Mouse (Mus musculus) midbrain, embryonic 13.5 days (tissue): ENCODE measurements around the gene Krt87. TPM values are rescaled to one million over a fixed set of nuclear protein-coding genes. Genes with fewer than 3 reads are reported as not detected.

Experiments
- ATAC-seq: fragments of 200-750 bp; cut with Nextera tagmentation; 2 replicates; pipeline ENCODE4 v1.8.0; 2017; ENCODE audit warnings: mild to moderate bottlenecking, moderate TSS enrichment, moderate library complexity
- H3K27ac ChIP-seq: fragments of 300-500 bp; sonication (generic); 2 replicates; pipeline ENCODE4 v1.5.1; 2015; ENCODE audit warnings: inconsistent platforms, mild to moderate bottlenecking, moderate library complexity
- H3K27me3 ChIP-seq: fragments of 300-500 bp; sonication (generic); 2 replicates; pipeline ENCODE4 v1.6.1; 2015; ENCODE audit warnings: mild to moderate bottlenecking, inconsistent platforms
- H3K36me3 ChIP-seq: fragments of 300-500 bp; sonication (generic); 2 replicates; pipeline ENCODE4 v1.6.1; 2015; ENCODE audit warnings: mild to moderate bottlenecking, inconsistent platforms
- H3K4me1 ChIP-seq: fragments of 300-500 bp; sonication (generic); replicated peaks from 2 replicates; pipeline ENCODE4 v1.6.1; 2015; ENCODE audit warnings: inconsistent platforms
- H3K4me2 ChIP-seq: fragments of 300-500 bp; sonication (generic); replicated peaks from 2 replicates; pipeline ENCODE4 v1.6.1; 2015; ENCODE audit warnings: moderate library complexity, mild to moderate bottlenecking, inconsistent platforms
- H3K4me3 ChIP-seq: fragments of 300-500 bp; sonication (generic); replicated peaks from 2 replicates; pipeline ENCODE4 v1.5.1; 2015; ENCODE audit warnings: mild to moderate bottlenecking, inconsistent platforms
- H3K9ac ChIP-seq: fragments of 300-500 bp; sonication (generic); replicated peaks from 2 replicates; pipeline ENCODE4 v1.6.1; 2015; ENCODE audit warnings: mild to moderate bottlenecking, inconsistent platforms
- H3K9me3 ChIP-seq: fragments of 300-500 bp; sonication (generic); 2 replicates; pipeline ENCODE4 v1.6.1; 2016; ENCODE audit warnings: mild to moderate bottlenecking, inconsistent platforms
- WGBS: fragments of 180-500 bp; shearing (Covaris S2); methylation state at CpG from one replicate; pipeline ENCODE4 v1.1.7; 2015; 5-methylcytosine and 5-hydroxymethylcytosine counted together
- polyA plus RNA-seq: library from polyadenylated mRNA; unstranded; fragments of >200 nt; fragmentation: Nextera tagmentation; extraction: Ambion mirVana; gene quantifications from 2 replicates; pipeline ENCODE4 v1.2.1, GENCODE M21; 2015

The Krt87 gene
- polyA plus RNA-seq, 1 experiment from 2014 or later = 0.17 TPM

DNA sequence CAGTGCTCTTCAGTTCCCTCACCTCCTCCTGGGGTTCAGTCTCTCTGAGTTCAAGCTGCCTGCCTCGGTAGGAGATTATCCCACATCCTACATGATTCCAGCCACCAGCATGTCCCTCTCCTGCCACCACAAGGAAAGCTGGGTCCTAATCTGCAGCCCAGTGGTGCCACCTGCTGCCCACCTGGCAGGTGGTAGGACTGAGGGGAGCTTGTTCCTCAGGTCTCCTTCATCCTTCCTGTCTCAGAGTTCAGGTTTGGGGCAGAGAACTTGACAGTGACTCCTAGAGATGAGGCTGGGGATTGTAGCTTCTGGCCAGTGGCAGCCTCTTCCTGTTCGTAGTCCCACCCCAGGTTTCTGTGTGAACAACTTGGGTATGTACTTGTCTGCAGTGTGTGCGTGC is 51.4 kb downstream of the Krt87 start:
- no peaks in the 10 kb centered on the region for H3K9me3 ChIP-seq
- H3K27ac ChIP-seq = no peak overlapping the region
- no peaks in the 10 kb centered on the region for H3K4me1 ChIP-seq
- WGBS = 63% methylated on average over 3 of the region's 3 CpGs
- H3K4me3 ChIP-seq = no peak overlapping the region
- no peak overlapping the region for H3K4me2 ChIP-seq
- ATAC-seq = no peak
- no peaks in the 10 kb centered on the region for H3K36me3 ChIP-seq
- no peak overlapping the region for H3K9ac ChIP-seq
- no peaks in the 10 kb centered on the region for H3K27me3 ChIP-seq

DNA sequence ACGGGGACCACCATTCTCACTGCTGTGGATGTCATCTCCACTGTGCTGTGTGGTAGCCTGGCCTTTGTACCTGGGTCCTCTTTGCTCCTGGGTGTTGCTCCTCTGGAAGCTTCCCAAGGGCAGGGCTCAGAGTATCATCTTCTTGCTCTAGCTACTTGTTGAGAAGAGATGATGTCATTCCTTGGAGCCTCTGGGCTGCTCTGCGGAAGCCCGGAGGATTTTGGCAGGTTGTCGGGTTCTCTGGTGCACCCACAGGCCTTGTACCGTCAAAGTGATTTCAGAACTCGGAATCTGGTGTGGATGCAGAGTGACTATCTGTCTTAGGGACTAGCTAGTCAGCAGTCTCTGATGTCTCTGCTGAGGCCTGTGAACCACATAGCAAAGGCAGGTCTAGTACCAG is 53.5 kb downstream of the Krt87 start:
- WGBS = 86% methylated on average over 6 of the region's 6 CpGs
- Histone ChIP-seq H3K9me3 (no peaks in the 10 kb centered on the region), H3K4me2 (no peak overlapping the region), H3K4me3 (no peak overlapping the region), H3K27ac (no peak overlapping the region), H3K4me1 (0 out of 2 replicates have a peak, but pooled peaks cover 2% of the 10 kb centered on the region), H3K36me3 (no peaks in the 10 kb centered on the region), H3K9ac (no peak overlapping the region), H3K27me3 (no peaks in the 10 kb centered on the region)
- ATAC-seq = no peak

DNA sequence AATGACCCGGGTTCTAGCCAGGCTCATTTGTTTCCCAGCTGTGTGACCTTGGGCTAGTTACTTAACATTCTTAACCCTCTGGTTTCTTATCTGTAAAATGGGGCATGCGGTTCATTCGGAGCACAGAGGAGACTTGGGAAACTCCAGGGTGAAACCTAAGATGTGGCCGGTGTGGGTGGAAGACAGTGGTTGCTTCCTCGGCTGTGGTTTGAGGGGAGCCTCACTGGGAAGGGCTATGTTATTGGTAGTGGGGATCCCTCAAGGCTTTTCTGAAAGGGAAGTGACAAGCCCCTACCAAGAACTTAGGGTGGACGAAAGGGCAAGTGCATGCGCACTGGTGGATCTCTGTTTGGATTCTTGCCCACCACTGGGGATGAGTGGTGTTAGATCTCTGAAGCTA is 54.0 kb downstream of the Krt87 start:
- Histone ChIP-seq H3K36me3 (no peaks in the 10 kb centered on the region), H3K4me1 (0 out of 2 replicates have a peak, but pooled peaks cover 2% of the 10 kb centered on the region), H3K9ac (no peak overlapping the region), H3K9me3 (no peaks in the 10 kb centered on the region), H3K27ac (no peak overlapping the region), H3K4me3 (no peak overlapping the region), H3K4me2 (no peak overlapping the region), H3K27me3 (no peaks in the 10 kb centered on the region)
- no peak for ATAC-seq
- 87% methylated on average over 7 of the region's 7 CpGs for WGBS

DNA sequence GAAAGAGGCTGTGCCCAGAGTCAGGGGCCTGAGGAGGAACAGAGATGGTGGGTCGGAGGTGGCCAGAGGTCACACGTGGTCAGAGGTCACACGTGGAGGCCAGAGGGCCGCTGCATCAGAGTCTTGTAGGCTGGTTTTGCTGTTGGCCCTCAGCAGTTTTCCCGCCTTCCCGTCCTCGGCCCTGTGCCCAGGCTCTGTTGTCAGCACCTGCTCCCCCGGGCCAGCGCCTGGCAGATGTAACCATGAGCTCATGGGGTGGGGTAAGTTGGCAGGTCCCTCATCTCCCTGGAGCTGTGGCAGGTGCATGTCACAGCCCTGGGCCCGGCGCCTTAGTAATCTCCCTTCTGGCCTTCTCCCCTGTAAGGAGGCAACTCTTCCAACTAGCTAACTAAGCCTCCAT is 55.8 kb downstream of the Krt87 start:
- Histone ChIP-seq H3K4me2 (no peak overlapping the region), H3K27me3 (no peaks in the 10 kb centered on the region), H3K4me1 (0 out of 2 replicates have a peak, but pooled peaks cover 2% of the 10 kb centered on the region), H3K27ac (no peak overlapping the region), H3K36me3 (no peaks in the 10 kb centered on the region), H3K9me3 (no peaks in the 10 kb centered on the region), H3K9ac (no peak overlapping the region), H3K4me3 (no peak overlapping the region)
- 81% methylated on average over 11 of the region's 11 CpGs for WGBS
- ATAC-seq = no peak

DNA sequence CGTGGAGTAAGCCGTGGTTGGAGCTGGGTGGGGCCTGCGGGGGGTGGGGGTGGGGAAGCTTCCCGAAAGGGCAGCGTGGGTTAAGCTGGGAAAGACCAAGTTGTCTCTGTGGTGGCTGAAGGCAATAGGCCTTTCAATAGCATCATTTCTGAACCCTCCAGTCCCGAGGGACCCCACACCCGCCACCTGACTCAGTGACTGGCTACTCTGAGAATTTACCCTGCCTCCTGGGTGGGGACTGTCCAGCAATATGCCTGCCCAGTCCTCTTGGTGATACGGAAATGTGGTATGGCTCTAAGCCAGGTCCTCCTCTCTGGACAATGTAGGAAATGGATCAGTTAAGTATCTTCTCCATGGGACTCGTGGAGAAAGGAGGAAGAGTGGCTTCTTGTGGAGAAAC is 56.8 kb downstream of the Krt87 start:
- H3K27ac ChIP-seq = no peak overlapping the region
- no peaks in the 10 kb centered on the region for H3K36me3 ChIP-seq
- no peak overlapping the region for H3K4me2 ChIP-seq
- ATAC-seq = no peak
- H3K9me3 ChIP-seq = no peaks in the 10 kb centered on the region
- 61% methylated on average over 9 of the region's 9 CpGs for WGBS
- no peak overlapping the region for H3K9ac ChIP-seq
- H3K4me3 ChIP-seq = no peak overlapping the region
- 0 out of 2 replicates have a peak, but pooled peaks cover 2% of the 10 kb centered on the region for H3K4me1 ChIP-seq
- no peaks in the 10 kb centered on the region for H3K27me3 ChIP-seq

Other genes starting within 250 kb of the Krt87 start
- 1.7 and 2.4 TPM in 2 replicates for gene Grasp, start 214.6 kb downstream of the Krt87 start, polyA plus RNA-seq
- gene Nr4a1, start 184.5 kb downstream of the Krt87 start, polyA plus RNA-seq = 2.8 and 3.1 TPM in 2 replicates
- 79.1 and 82.8 TPM in 2 replicates for gene Atg101, start 154.5 kb downstream of the Krt87 start, polyA plus RNA-seq
- 0.26 and 0.46 TPM in 2 replicates for gene 6030408B16Rik, start 145.6 kb downstream of the Krt87 start, polyA plus RNA-seq
- 0.05 and 0.09 TPM in 2 replicates for gene Krt80, start 68.6 kb downstream of the Krt87 start, polyA plus RNA-seq
- 0.05 and 0.32 TPM in 2 replicates for gene Krt7, start 27.8 kb downstream of the Krt87 start, polyA plus RNA-seq
- not detected in 2 replicates for gene Krt88, start 8.9 kb upstream of the Krt87 start, polyA plus RNA-seq
- gene Krt81, start 24.9 kb upstream of the Krt87 start, polyA plus RNA-seq = not detected in 2 replicates
- gene Krt86, start 34.7 kb upstream of the Krt87 start, polyA plus RNA-seq = not detected in 2 replicates
- gene Krt83, start 52.7 kb upstream of the Krt87 start, polyA plus RNA-seq = not detected in 2 replicates
- not detected in 2 replicates for gene Gm49425, start 78.5 kb upstream of the Krt87 start, polyA plus RNA-seq
- gene Krt84, start 94.0 kb upstream of the Krt87 start, polyA plus RNA-seq = not detected in 2 replicates
- gene Krt82, start 111.9 kb upstream of the Krt87 start, polyA plus RNA-seq = not detected in 2 replicates
- gene Krt90, start 124.1 kb upstream of the Krt87 start, polyA plus RNA-seq = 0.08 TPM in 1 of 2 replicates, not detected in the other
- gene Krt75, start 135.1 kb upstream of the Krt87 start, polyA plus RNA-seq = 0.11 TPM in 1 of 2 replicates, not detected in the other
- gene Gm5414, start 189.4 kb upstream of the Krt87 start, polyA plus RNA-seq = not detected in 2 replicates
- gene Gm5478, start 208.6 kb upstream of the Krt87 start, polyA plus RNA-seq = not detected in 2 replicates
- not detected in 2 replicates for gene Krt6b, start 241.5 kb upstream of the Krt87 start, polyA plus RNA-seq